Mouse (Mus musculus) erythroblast, embryonic 14.5 days (primary cell): ENCODE measurements around the gene Kiss1r.

Experiments used
- GATA1 ChIP-seq: IDR thresholded peaks from 2 replicates; pipeline ENCODE4 v1.6.1; 2012; ENCODE audit warnings: low read length, inconsistent platforms, mixed read lengths
- TAL1 ChIP-seq: IDR thresholded peaks from 3 replicates; pipeline ENCODE4 v1.6.1; 2012; ENCODE audit warnings: low read length, inconsistent platforms, mixed read lengths

DNA sequence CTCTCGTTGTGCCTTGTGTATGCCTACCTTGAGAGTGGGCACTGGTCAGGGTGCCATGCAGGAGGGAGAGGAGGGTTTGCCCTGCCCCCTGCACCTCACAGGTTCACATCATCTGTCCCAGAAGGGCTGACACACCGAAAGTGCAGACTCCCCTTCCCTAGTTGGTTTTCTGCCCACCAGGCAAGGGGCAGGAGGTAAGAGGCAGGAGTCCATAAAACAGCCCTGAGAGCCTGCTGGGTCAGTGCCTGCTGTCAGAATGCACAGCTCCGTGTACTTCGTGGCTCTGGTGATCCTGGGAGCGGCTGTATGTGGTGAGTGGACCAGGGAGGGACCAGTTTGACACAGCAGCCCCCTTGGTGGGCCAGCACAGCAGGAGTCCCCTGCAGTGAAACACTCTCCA, 26.1 kb upstream of the Kiss1r start, which contains the start of gene Cfd:
- no peak for TF ChIP-seq GATA1
- no peak for TF ChIP-seq TAL1
